Mouse (Mus musculus): Measurements from ENCODE around the gene Tmem183a.
A peak's percentile ranks its signal among the peaks of the same experiment; 100 is the strongest.

Gene Tmem183a

DNA sequence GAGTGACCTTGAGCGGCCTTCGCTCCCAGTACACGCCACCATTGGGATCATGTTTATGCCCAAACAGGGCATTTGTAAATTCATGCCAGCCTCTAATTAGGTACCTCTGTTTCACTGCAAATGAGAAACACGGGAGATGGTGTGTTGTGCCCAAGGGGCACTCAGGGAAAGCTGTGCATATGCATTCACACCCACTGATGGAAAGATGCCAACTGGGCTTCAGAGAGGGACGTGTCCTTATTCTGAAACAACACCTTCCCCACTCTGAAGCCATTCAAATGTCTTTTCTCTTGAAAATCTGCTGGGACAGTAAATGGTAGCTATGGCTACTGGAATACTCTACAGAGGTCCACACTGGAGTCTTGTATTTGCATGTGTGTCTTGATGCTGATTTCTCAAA is 43.5 kb downstream of the Tmem183a start:
- no peak for DNase-seq

GRCm38 (mm10) chr1:134316361-134316760 is 45.4 kb downstream of the Tmem183a start:
- DNase-seq = no peak

DNA sequence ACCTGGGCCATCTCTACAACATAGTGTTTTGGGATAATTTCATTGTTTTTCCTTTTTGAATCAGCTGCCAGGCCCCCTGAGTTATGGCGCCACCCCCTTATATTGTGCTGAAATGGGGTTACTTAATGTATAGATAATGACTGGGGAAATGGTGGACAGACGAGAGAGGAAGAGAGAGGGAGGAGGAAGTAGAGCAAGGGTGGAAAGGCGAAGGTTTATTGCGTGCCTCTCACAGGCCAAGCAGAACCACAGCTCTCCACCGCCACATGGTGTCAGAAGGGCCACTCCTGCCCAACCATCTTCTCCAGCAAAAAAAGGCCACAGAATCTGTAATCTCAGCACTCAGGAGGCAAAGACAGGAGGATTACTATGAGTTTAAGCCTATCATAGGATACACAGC is 46.6 kb downstream of the Tmem183a start:
- DNase-seq = no peak

- peak; percentile 60 for DNase-seq
Observed at GRCm38 (mm10) chr1:134311760-134312159, 50.0 kb downstream of the Tmem183a start.

DNA sequence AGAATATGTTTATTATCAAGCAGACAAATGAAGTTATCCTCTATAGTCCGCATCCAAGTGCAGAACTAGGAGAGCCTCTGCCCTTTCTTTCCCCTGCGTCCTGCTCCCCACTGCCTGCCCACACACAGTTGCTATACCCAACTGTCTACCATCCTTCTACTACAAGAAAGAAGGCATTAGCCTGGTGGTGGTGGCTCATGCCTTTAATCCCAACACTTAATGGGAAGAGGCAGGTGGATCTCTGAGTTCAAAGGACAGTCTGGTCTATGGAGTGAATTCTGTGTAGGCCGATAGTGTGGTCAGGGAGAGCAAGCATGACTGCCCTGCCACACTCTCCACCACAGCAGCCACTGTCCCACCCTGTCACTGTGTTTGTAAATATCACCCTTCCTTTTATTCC is 51.0 kb downstream of the Tmem183a start:
- DNase-seq = no peak

DNA sequence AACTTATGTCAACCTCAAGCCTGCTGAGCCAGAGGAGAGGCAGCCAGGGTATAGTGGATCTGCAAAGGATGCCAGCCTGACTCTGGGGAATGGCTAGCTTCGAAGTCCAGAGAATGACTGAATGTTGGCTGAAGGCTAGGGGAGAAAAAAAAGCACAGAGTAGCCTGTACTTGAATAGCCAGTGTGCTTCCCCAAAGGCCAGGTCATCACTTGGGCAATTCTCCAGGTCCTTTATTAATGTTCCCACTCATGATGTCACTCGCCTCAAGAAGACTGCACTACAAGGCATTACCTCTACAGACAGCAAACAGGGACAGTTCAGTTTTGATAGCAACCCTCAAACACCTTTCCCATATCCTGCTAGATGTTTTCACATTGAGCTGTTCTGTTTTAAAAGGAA is 51.5 kb downstream of the Tmem183a start:
- no peak for DNase-seq

- no peak for DNase-seq
Observed at GRCm38 (mm10) chr1:134307409-134307808, 54.4 kb downstream of the Tmem183a start.

DNA sequence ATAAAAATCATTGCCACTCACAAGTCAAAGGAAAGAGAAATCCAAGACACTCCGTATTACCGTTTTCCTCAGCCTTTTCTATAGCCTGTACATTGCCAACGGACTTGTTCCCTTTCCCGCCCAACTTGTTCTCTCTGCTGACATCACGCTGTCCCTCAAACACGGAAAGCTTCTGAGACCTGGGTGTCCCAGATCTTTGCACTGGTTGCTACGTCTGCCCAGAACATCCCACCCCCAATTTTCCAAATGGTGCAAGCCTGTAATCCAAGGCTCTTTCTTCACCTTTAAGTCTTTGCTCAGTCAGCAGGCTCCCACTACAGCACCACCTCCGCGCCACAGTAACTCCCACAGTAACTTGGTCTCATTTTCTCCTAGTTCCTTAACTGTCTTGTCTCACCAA is 56.8 kb downstream of the Tmem183a start:
- no peak for DNase-seq

- DNase-seq = peak; percentile 77
Observed at GRCm38 (mm10) chr1:134302568-134303238, 59.1 kb downstream of the Tmem183a start.

GRCm38 (mm10) chr1:134298636-134299411 is 63.0 kb downstream of the Tmem183a start:
- no peak for DNase-seq

DNA sequence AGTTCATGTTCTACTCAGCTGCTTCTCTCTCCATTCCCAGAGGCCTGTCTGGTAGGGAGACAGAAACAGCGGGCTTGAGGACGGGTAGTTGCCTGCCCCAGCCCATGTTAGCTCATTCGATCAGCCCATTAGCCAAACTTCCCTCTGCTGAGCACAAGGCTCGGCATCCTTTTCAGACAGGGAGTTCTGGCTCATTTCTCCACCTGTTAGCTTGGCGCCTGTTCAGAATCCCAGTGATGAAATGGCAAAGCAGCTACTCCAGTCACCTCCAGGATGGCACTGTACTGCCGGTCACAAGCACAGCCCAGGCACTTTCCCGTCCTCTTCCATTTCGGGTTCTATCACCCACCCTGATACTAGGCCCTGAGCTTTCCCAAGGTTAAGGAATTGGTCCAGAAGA is 64.5 kb downstream of the Tmem183a start:
- DNase-seq = peak; percentile 76

All from layer of hippocampus, adult 9-11 months (tissue).